Mouse (Mus musculus) heart, embryonic 15.5 days (tissue): Measurements from ENCODE around the gene Loxl4. TPM values are rescaled to one million over a fixed set of nuclear protein-coding genes. Genes with fewer than 3 reads are reported as not detected.

ENCODE experiments used
- ATAC-seq: fragments of 200-750 bp; cut with Nextera tagmentation; replicated peaks from 2 replicates; pipeline ENCODE4 v1.8.0; 2017; ENCODE audit warnings: low read depth, moderate TSS enrichment; ENCODE audit not compliant: insufficient number of reproducible peaks, insufficient read depth, low FRiP score
- H3K27ac ChIP-seq: fragments of 300-500 bp; sonication (generic); 2 replicates; pipeline ENCODE4 v1.5.1; 2015; ENCODE audit warnings: mild to moderate bottlenecking, inconsistent platforms
- H3K27me3 ChIP-seq: fragments of 300-500 bp; sonication (generic); 2 replicates; pipeline ENCODE4 v1.6.1; 2015; ENCODE audit warnings: inconsistent platforms
- H3K36me3 ChIP-seq: fragments of 300-500 bp; sonication (generic); 2 replicates; pipeline ENCODE4 v1.6.1; 2015; ENCODE audit warnings: mild to moderate bottlenecking, inconsistent platforms
- H3K4me1 ChIP-seq: fragments of 300-500 bp; sonication (generic); replicated peaks from 2 replicates; pipeline ENCODE4 v1.6.1; 2015; ENCODE audit warnings: inconsistent platforms
- H3K4me2 ChIP-seq: fragments of 300-500 bp; sonication (generic); 2 replicates; pipeline ENCODE4 v1.6.1; 2015; ENCODE audit warnings: inconsistent platforms, mild to moderate bottlenecking, moderate library complexity
- H3K4me3 ChIP-seq: fragments of 300-500 bp; sonication (generic); 2 replicates; pipeline ENCODE4 v1.5.1; 2015; ENCODE audit warnings: mild to moderate bottlenecking, inconsistent platforms
- H3K9ac ChIP-seq: fragments of 300-500 bp; sonication (generic); 2 replicates; pipeline ENCODE4 v1.6.1; 2015; ENCODE audit warnings: mild to moderate bottlenecking, inconsistent platforms
- H3K9me3 ChIP-seq: fragments of 300-500 bp; sonication (generic); replicated peaks from 2 replicates; pipeline ENCODE4 v1.6.1; 2016; ENCODE audit warnings: inconsistent platforms
- WGBS: fragments of 180-500 bp; shearing (Covaris S2); methylation state at CpG from one replicate; pipeline ENCODE4 v1.1.7; 2015; ENCODE audit warnings: mixed read lengths; 5-methylcytosine and 5-hydroxymethylcytosine counted together
- polyA plus RNA-seq: library from polyadenylated mRNA; unstranded; fragments of >200 nt; fragmentation: Nextera tagmentation; extraction: Ambion mirVana; gene quantifications from 2 replicates; pipeline ENCODE4 v1.2.1, GENCODE M21; 2015

The Loxl4 gene
- polyA plus RNA-seq, 1 experiment from 2014 or later = 0.14 TPM

GRCm38 (mm10) chr19:42587704-42588103, 24.9 kb downstream of the Loxl4 start:
- ATAC-seq = no peak
- Histone ChIP-seq H3K36me3 (peaks cover 17% of the 10 kb centered on the region), H3K4me2 (no peak overlapping the region), H3K4me1 (peaks cover 7% of the 10 kb centered on the region; the same call in 1 of the 2 replicates), H3K27ac (0 out of 2 replicates have a peak overlapping the region, but pooled peaks have one; percentile 7), H3K4me3 (no peak overlapping the region), H3K27me3 (no peaks in the 10 kb centered on the region), H3K9ac (no peak overlapping the region), H3K9me3 (no peaks in the 10 kb centered on the region)
- 49% methylated on average over 2 of the region's 2 CpGs for WGBS

GRCm38 (mm10) chr19:42584188-42584587, 28.4 kb downstream of the Loxl4 start:
- no peaks in the 10 kb centered on the region for H3K9me3 ChIP-seq
- WGBS = 80% methylated on average over 3 of the region's 3 CpGs

GRCm38 (mm10) chr19:42583677-42584076, 28.9 kb downstream of the Loxl4 start:
- H3K4me3 ChIP-seq = no peak overlapping the region
- H3K36me3 ChIP-seq = peaks cover 18% of the 10 kb centered on the region
- WGBS = 84% methylated on average over 5 of the region's 5 CpGs
- no peaks in the 10 kb centered on the region for H3K27me3 ChIP-seq
- no peak overlapping the region for H3K4me2 ChIP-seq
- ATAC-seq = no peak
- H3K9ac ChIP-seq = no peak overlapping the region
- peaks cover 7% of the 10 kb centered on the region; the same call in 1 of the 2 replicates for H3K4me1 ChIP-seq
- no peak overlapping the region for H3K27ac ChIP-seq
- no peaks in the 10 kb centered on the region for H3K9me3 ChIP-seq

More at GRCm38 (mm10) chr19:42584188-42584587, 28.4 kb downstream of the Loxl4 start:
- no peak overlapping the region for H3K9ac ChIP-seq
- H3K27me3 ChIP-seq = no peaks in the 10 kb centered on the region
- no peak overlapping the region for H3K4me3 ChIP-seq
- no peak overlapping the region for H3K27ac ChIP-seq
- no peak overlapping the region for H3K4me2 ChIP-seq
- peaks cover 18% of the 10 kb centered on the region for H3K36me3 ChIP-seq
- no peak for ATAC-seq
- H3K4me1 ChIP-seq = peaks cover 7% of the 10 kb centered on the region; the same call in 1 of the 2 replicates

GRCm38 (mm10) chr19:42582811-42583370, 29.7 kb downstream of the Loxl4 start:
- WGBS = 91% methylated on average over 13 of the region's 13 CpGs

GRCm38 (mm10) chr19:42580701-42581100, 31.9 kb downstream of the Loxl4 start:
- peaks cover 18% of the 10 kb centered on the region for H3K36me3 ChIP-seq
- H3K27me3 ChIP-seq = no peaks in the 10 kb centered on the region
- no peak overlapping the region for H3K27ac ChIP-seq
- no peak overlapping the region for H3K9ac ChIP-seq
- no peak overlapping the region for H3K4me2 ChIP-seq
- H3K4me3 ChIP-seq = no peak overlapping the region
- H3K9me3 ChIP-seq = no peaks in the 10 kb centered on the region
- 28% methylated on average over 4 of the region's 4 CpGs for WGBS
- no peaks in the 10 kb centered on the region for H3K4me1 ChIP-seq
- no peak for ATAC-seq

More at GRCm38 (mm10) chr19:42582811-42583370, 29.7 kb downstream of the Loxl4 start:
- no peak overlapping the region for H3K9ac ChIP-seq
- H3K4me2 ChIP-seq = no peak overlapping the region
- H3K4me3 ChIP-seq = no peak overlapping the region
- H3K9me3 ChIP-seq = no peaks in the 10 kb centered on the region
- no peak overlapping the region for H3K27ac ChIP-seq
- peaks cover 18% of the 10 kb centered on the region for H3K36me3 ChIP-seq
- no peak for ATAC-seq
- peaks cover 3% of the 10 kb centered on the region; the same call in 1 of the 2 replicates for H3K4me1 ChIP-seq
- H3K27me3 ChIP-seq = no peaks in the 10 kb centered on the region

- H3K27ac ChIP-seq = no peak overlapping the region
- no peak overlapping the region for H3K9ac ChIP-seq
- H3K36me3 ChIP-seq = peaks cover 7% of the 10 kb centered on the region
- WGBS = 82% methylated on average over 4 of the region's 4 CpGs
- no peak overlapping the region for H3K4me3 ChIP-seq
- ATAC-seq = no peak
- no peaks in the 10 kb centered on the region for H3K27me3 ChIP-seq
- H3K9me3 ChIP-seq = no peaks in the 10 kb centered on the region
- no peak overlapping the region for H3K4me2 ChIP-seq
- H3K4me1 ChIP-seq = no peaks in the 10 kb centered on the region
These were observed 34.0 kb downstream of the Loxl4 start for GRCm38 (mm10) chr19:42578631-42579030.

GRCm38 (mm10) chr19:42576856-42577255, 35.8 kb downstream of the Loxl4 start:
- WGBS = 100% methylated on average over 1 of the region's 1 CpGs
- no peak for ATAC-seq
- H3K9ac ChIP-seq = no peak overlapping the region
- H3K27ac ChIP-seq = no peak overlapping the region
- H3K4me2 ChIP-seq = no peak overlapping the region
- H3K9me3 ChIP-seq = no peaks in the 10 kb centered on the region
- no peaks in the 10 kb centered on the region for H3K27me3 ChIP-seq
- H3K36me3 ChIP-seq = no peaks in the 10 kb centered on the region
- H3K4me3 ChIP-seq = no peak overlapping the region
- no peaks in the 10 kb centered on the region for H3K4me1 ChIP-seq

- Histone ChIP-seq H3K4me2 (no peak overlapping the region), H3K9ac (no peak overlapping the region), H3K27me3 (no peaks in the 10 kb centered on the region), H3K4me3 (no peak overlapping the region), H3K4me1 (no peaks in the 10 kb centered on the region), H3K36me3 (no peaks in the 10 kb centered on the region), H3K9me3 (no peaks in the 10 kb centered on the region), H3K27ac (no peak overlapping the region)
- ATAC-seq = no peak
- WGBS = 73% methylated on average over 2 of the region's 2 CpGs
These were observed 37.3 kb downstream of the Loxl4 start for GRCm38 (mm10) chr19:42575317-42575716.

- no peak overlapping the region for H3K4me3 ChIP-seq
- no peaks in the 10 kb centered on the region for H3K9me3 ChIP-seq
- WGBS = 74% methylated on average over 4 of the region's 4 CpGs
- H3K9ac ChIP-seq = no peak overlapping the region
- no peaks in the 10 kb centered on the region for H3K27me3 ChIP-seq
- no peaks in the 10 kb centered on the region; the same call in 1 of the 2 replicates for H3K4me1 ChIP-seq
- H3K36me3 ChIP-seq = no peaks in the 10 kb centered on the region
- ATAC-seq = no peak; the same call in 1 of the 2 replicates
- no peak overlapping the region for H3K4me2 ChIP-seq
- no peak overlapping the region for H3K27ac ChIP-seq
These were observed 41.3 kb downstream of the Loxl4 start for GRCm38 (mm10) chr19:42571291-42571690.

GRCm38 (mm10) chr19:42569076-42569475, 43.5 kb downstream of the Loxl4 start:
- Histone ChIP-seq H3K4me2 (no peak overlapping the region), H3K4me3 (no peak overlapping the region), H3K9ac (no peak overlapping the region), H3K36me3 (no peaks in the 10 kb centered on the region; the same call in 1 of the 2 replicates), H3K4me1 (no peaks in the 10 kb centered on the region; the same call in 1 of the 2 replicates), H3K9me3 (no peaks in the 10 kb centered on the region), H3K27me3 (no peaks in the 10 kb centered on the region), H3K27ac (no peak overlapping the region)
- WGBS = 72% methylated on average over 2 of the region's 2 CpGs
- no peak for ATAC-seq

GRCm38 (mm10) chr19:42567020-42567419, 45.6 kb downstream of the Loxl4 start:
- Histone ChIP-seq H3K4me3 (no peak overlapping the region), H3K4me1 (no peaks in the 10 kb centered on the region; the same call in 1 of the 2 replicates), H3K9ac (no peak overlapping the region), H3K9me3 (no peaks in the 10 kb centered on the region), H3K36me3 (peaks cover 3% of the 10 kb centered on the region; the same call in 1 of the 2 replicates), H3K27me3 (no peaks in the 10 kb centered on the region), H3K4me2 (no peak overlapping the region), H3K27ac (no peak overlapping the region)
- ATAC-seq = no peak
